Mouse (Mus musculus): ENCODE measurements at regions not wholly inside any gene's neighbourhood (a gene's known extent, or its start where the extent isn't known, plus 50 kb on each side); places are given as distances from the start of the nearest gene placed in this dataset.
A peak's percentile ranks its signal among the peaks of the same experiment; 100 is the strongest.
"Not testable (repeated sequence)": the region's sequence is repeated elsewhere in the genome, so short reads cannot be mapped to it uniquely, and the experiment has no call there.

DNA sequence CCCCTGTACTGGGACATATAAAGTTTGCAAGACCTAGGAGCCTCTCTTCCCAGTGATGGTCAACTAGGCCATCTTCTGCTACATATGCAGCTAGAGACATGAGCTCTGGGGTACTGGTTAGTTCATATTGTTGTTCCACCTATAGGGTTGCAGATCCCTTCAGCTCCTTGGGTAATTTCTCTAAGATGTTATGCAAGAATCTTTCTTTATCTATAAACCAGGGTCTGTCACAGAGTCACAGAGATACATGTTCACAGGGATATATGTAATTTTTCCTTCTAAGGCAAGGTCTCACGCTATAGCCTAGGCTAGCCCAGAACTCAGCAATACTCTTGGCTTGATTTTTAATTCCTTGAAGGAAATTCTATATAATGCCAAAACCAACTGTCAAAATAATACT, 56.9 kb downstream of the Zfp36l1 start:
- intact Hi-C loops (cut with DNase I); DNase-seq: not testable (repeated sequence)

DNA sequence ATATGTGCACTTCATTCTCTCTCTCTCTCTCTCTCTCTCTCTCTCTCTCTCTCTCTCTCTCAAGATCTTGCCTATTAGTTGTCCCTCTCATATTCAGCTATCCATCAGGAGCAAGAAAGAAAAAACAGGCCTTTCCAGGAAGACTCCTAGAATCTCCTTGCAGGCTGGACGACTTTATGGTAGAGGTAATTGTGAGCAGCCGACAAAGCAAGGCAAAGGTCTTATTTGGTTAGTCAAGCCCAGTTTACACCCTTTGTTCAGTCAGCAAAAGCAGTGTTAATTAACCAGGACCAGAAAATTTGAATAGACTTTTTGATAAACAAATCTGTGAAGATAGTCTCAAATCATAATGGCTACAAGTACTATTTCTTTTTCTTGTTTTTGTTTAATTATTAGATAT, 57.4 kb downstream of the Zfp36l1 start:
- intact Hi-C loops (cut with DNase I): no loop called here
- no peak for DNase-seq

DNA sequence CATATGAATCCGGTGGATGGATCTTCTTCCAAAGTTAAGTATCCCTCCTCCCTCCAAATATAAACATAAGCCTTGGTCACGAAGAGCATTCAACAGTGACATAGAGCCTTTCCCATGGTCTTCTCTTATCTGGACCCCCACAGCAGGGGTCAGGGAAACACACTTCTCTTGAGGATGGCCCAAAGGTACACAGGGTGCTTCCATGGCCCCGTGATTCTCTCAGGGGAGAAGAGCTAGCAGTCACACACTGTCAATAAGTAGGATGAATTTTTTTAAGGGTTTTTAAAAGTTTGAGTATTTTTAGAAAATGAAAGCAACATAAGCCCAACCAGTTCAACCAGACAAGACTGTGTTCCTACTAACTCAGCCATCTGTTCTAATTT, 58.2 kb downstream of the Zfp36l1 start:
- DNase-seq: no peak
- intact Hi-C loops (cut with DNase I): no loop called here

DNA sequence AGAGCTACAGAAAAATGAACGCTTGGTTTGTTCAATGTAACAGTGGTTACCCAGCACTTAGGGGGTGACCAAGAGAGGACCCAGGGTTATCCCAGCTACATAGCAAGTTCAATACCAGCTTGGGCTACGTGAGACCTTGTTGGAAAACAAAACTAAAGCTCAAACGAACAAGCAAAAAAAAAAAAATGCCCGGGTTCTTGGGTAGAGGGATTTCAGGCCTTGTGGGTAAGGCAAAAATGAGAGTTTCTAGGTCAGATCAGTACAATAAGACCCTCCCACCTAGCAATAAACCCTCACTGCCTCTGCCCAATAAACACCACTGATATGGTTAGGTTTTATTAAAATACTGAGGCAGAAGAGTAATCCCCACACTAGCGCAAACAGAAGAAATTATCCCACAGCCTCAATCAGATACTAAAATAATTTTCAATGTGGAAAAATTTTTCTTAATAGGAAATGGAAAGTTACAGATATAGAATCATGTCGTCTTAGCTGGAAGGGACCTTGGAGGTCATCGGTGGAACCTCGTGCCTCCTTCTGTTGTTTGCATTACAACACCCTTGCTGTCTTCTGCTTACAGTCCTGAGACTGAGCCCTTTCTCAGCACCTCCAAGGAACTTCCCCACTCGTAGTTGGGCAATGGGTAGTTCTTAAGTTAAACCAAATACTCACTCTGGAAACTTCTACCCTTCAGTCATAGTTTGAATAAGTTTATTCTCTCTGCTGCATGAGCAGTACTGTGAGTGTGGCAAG, 58.7 kb downstream of the Zfp36l1 start:
- no peak for DNase-seq
- intact Hi-C loops (cut with DNase I): no loop called here

DNA sequence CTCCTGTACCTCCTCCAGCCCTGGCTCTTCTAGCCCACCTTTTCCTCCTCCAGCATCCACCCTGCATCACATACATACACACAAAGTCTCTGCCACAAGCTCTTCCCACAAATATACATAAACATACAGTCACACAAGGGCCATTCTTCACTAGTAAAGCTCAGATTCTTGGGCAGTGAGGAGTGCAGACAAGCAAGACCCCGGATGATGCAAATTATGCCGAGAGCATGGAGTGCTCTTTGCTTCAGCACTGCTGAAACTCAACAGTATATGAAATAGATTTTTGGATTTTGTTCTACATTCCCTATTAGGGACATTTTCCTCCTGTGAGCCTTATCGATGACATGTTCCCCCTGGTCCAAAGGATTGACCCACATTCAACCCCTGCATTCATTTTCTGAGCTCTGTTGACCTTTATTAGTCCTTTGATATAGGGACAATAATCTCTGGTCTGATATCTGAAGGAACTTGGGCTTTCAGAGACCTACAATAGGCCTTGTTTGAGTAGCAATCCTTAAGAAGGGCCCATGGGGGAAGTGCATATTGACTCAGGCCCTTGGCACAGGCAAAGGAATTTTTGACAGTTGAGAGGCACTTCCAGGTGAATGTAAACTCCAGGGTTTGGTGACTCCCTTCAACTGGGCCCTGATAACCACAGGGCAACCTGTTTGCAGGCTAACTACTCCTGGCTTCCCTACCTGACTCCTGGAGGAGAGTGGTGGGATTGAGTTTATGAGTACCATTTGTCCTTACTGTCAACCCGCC, 64.4 kb downstream of the Zfp36l1 start:
- intact Hi-C loops (cut with DNase I): no loop called here

DNA sequence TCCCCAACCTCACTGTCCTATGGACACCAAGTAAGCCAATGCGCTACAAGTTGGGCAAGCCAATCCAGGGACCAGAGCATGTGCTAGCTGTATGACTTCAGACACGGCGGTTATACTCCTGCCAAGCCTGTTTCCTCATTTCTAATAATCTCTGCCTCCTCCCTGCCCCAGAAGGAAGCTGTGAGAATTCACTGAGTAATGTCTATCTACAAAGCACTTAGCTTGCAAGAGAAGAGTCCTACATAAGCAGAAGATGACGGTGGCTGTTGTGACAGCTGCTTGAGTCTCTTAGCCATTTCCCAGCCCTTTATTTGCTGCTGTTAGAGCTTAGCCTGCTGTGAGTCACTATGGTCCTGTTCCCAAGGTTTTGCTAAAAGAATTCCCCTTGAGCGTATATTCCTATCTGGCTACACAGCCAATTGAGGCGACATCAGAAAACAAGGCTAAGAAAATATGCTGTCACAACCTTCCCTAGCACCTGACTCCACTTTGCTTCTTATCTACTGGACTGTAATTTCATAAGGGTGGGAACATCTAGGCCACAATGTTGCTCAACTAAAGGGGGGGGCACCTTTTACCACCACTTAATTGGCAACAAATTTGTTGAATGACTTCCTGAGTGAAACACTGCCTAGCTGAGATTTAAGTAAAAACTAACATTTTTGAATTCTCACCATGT, 66.0 kb downstream of the Zfp36l1 start:
- intact Hi-C loops (cut with DNase I): no loop called here
- peak in 1 of 2 experiments; percentile 14 for DNase-seq

More for the DNA sequence above, 64.4 kb downstream of the Zfp36l1 start:
- no peak for DNase-seq

DNA sequence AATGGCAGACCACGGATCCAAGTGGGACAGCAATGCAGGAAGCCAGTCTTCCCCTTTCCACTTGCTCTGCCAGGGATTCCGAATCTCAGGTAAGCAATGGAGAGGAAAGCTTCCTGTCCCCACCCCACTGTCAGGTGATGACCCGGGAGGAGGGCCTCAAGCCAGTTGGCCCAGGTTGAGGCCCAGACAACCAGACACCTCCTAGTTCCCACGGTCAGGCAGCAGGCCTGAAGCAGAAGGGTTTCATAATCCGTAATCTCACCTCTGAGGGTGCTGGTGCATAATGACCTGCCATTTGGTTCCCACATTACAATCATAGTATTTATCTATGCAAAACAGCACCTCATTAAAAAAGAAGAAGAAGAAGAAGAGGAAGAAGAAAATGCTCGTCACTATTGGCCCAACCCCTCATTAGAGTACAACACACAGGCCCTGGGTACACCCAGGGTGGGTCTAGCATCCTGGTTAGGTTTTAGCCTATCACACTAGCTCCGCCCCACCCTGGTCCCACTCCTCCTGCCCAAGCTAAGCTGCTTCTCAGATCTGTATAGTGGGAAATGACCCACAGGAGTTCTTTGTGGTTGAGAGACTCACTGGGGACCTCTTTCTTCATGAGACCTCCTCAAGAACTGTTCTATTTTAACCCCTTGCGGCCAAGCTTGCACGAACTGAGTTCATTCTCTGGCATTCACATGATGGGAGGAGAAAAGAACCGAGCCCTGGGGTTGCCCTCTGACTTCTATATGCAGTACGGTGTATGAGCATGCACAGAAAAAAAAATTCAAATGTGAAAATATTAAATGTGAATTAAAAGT, 71.1 kb downstream of the Zfp36l1 start:
- no peak for DNase-seq
- intact Hi-C loops (cut with DNase I): no loop called here

DNA sequence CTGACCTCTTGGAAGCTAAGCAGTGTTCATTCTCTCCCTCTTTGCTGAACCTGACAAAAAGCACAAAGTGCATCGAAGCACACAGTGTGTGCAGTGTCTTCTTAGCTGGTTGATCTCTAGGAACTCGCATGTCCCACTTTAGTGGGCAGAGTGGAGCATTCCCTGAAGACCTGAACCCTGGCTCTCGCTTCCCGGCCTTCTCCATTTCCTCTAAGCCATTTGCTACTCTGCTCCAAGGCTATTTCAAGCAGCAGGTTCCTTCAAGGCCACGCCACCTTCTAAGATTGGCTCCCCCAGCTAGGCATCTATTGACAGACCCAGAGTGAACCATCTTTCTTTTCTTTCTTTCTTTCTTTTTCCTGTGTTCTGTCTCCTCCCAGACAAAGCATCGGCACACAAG, 71.8 kb downstream of the Zfp36l1 start:
- intact Hi-C loops (cut with DNase I): no loop called here
- DNase-seq: no peak

DNA sequence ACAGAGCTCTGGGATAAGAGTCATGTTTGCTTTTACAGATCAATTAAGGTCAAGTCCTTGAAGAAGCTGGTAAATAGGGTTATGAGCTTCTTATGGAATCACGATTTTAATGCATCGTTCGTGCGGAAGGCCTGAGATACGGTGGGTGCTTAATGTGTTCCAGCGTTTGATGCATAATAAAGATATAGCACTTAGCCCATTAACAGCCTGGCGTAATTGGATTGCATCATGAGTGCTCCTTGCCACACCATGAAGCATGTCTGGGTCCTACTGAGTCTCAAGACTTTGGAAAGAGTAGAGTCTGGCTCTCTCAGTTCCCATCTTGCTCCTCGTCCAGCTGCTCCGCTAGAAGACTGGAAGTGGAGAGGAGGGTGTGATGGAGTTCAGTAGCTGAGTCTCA, 72.6 kb downstream of the Zfp36l1 start:
- DNase-seq: no peak
- intact Hi-C loops (cut with DNase I): no loop called here

DNA sequence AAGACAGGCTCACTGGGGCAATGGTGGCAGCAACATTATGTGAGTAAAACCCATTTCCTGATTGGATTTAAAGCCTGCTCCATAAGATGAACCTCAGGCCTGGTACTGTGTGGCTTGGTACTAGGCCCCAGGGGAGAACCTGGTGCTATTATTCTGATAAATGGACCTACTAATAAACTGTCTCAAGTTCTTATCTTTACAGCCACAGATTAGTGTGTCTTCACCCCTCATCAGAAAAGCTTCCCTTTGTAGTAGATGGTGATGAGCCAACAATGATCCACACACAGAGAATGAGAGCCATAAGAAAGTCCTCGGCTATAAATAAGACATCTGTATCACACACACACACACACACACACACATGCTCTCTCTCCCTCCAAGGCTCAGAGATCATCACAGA, 73.7 kb downstream of the Zfp36l1 start:
- DNase-seq: no peak
- intact Hi-C loops (cut with DNase I): no loop called here

DNA sequence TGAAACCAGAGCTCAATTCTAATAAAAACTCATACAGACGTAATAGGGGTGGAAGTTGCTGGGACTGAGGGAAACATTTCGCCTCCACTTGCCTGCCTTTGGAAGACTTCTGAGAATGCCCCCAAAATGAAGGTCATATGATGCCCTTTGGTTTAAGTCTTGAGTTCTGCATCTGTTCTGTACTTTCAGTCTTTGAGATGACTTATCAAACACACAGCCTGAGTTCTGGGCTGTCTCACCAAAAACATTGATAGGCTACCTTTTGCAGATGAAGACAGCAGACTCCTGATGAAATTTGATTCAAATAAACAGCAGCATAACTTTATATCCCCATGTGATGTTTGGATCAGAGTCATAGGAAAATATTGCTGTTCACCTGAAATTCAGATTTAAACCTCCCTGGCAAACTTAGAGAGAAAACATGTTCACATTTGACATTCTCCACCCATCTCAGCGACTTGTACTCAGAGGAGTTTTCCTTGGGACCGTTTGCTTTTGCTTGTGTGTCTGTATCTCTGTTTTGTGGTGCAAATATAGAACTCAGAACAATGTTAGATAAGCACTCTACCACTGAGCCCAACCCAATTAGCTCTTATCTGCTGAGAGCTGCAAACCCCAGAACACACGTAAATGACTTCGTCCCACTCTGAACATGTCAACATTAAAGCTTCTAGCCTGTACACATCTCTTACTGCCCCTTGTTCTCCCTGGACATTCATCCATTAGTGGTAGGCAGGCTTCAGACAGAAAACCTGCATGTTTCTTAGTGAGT, 77.1 kb downstream of the Zfp36l1 start:
- DNase-seq: no peak
- intact Hi-C loops (cut with DNase I): no loop called here

DNA sequence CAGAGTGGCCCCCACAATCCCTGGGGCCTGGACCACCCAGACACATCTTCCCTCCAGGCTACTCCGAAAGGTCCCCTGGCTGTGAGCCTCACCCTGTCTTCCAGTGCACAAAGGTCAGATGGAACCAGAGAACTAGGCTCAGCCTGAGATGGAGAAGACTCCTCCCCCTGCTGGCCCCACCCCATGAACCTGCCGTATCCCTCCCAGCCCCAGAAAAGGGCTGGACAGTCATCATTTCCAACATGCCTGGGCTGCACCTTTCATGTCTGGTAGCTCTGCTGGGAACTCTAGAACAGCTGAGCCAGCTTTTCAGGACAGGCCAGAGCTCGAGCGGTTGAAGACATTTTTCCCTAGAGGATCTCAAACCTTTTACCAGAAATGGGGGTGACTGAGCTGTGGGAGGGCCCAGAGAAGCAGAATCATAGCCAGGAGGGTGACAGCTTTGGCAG, 77.8 kb downstream of the Zfp36l1 start:
- DNase-seq: no peak
- intact Hi-C loops (cut with DNase I): no loop called here

DNA sequence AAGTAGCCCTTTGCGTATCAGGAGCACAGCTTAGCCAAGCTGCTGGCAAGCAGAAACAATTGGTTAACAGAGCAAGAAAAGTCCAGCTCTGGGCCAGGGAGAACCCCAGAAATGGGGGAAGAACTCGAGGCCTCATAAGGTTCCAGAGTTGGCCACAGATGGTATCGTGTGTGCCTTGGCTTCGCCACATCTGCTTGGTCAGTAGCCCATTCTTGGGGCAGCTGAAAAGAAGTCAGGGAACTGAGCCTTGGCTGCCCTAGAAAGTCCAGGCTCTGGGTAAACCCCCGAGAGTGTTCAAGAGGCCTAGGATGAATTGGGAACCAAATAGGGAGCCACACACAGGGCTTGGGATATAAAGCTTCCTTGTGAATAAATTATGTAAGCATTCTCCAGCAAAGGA, 78.7 kb downstream of the Zfp36l1 start:
- intact Hi-C loops (cut with DNase I): no loop called here
- no peak for DNase-seq

DNA sequence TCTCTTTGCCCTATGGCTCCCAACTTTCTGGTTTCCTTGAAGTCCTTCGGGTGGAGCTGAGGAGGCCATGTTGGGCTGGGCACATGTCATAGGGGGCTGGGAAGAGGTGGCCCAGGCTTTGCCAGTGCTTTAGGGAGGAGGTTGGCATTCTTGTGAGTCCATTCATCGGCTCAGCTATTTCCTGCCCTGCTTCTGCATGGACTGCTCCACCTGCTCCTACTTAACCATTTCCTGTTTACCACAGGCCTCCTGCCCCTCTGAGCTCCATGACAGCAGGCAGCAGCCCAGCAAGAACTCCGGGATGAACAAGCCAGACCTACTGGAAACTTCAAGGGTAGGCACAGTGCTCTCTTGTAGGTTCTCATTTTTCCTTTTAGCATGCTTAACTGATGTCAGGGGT, 80.3 kb downstream of the Zfp36l1 start:
- intact Hi-C loops (cut with DNase I): no loop called here

DNA sequence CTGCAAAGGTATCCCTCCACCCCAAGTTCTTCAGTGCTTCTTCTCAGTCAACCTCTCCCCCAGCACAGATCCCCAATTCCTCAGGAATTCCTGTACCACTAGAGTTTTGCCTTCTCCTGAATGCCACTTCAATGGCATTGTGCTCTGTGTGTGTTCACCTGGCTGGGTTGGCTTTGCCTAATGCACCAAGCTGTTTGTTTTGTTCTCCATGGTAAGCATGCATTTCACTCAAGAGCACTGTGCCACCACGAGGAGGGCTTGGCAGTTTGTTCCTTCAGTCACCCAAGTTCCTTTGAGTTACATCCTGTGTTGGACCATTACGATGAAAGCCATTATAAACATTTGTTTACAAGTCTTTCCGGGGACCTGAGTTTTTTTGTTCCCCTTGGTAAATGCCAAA, 84.5 kb downstream of the Zfp36l1 start:
- intact Hi-C loops (cut with DNase I): no loop called here
- no peak for DNase-seq

More for the DNA sequence above, 80.3 kb downstream of the Zfp36l1 start:
- DNase-seq: no peak

DNA sequence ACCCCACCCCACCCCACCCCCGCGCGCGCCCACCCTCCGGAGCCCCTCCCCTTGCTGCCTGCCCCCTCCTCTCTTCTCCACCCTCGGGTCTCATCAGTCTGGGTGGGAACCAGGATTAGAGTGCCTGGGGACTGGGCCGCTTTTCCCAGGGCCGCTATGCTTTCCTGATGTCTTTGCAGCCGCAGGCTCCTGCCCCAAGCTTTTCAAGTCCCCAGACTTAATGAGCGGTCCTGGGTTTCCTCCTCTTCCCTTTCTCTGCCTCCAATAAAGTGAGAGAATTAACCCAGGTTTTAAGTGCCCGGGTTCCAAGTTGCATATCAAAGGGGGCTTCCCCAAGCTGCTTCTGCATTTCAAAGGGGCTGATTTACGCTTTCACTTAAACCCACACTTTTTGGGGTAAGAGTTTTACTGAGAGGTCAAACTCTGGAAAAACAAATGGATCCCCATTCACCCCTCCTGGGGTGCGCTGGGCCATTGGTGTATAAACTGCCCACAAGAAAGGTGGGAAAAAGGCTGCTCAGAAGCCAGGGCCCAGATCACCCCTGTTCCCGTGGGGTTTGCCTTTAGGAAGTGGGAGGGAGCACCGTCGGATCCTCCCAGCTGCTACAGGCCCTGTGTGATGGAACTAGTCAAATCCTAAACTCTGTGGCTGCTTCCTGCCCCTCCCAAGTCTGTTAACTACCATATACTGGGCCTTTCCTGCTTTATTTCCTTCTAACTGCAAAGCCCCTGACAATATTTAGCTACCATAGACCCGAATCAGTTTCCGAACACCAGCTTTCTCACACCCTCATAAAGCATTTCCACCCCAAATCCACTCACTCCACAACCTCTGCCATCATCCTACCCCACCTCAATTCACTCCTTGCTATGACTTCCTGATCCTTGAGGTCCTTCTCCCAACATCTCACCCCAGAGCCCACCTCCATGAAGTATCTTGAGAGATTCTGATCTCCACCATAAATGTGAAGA, 89.4 kb downstream of the Zfp36l1 start:
- intact Hi-C loops (cut with DNase I): no loop called here

DNA sequence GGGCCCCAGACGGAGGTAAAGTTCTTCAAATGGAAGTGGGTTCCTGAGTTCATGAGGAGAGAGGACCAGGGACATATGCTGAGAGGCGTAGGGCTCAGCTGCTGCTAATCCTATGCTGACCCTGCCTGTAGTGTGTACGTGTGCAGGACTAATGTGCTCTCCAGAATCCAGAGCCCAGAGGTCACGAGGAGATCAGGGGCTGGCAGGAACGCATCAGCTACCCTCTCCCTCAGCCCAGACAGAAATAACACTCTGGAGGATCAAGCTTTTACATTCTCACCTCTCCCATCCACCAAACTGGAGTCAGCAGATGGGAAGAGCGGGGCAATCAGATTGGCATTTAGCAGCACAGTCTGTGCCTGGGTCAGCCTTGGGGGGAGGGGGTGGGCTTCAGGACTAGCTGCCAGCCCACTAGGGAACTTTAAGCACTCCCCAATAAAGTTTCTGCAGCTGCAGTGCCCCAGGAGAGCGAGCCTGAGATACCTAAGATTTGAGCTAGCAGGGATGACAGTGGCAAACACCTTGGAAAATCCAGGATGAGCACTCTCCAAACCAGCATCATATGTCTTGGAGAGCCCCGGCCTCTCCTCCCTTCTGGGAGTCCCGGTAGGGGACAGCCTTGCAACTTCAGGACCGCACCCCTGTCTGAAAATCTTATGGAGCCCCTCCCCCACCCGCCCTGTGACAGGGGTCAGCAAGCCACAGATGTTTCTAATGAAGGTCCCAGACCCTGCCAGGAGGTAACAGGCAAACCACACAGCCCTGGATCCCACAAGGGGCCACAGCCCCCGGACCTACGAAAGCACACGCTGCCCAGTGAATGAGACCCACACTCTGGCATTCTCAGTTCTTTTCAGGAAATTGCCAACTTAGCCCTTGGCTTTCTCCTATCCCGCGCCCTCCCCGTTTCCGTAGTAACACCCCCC, 90.4 kb downstream of the Zfp36l1 start:
- intact Hi-C loops (cut with DNase I): no loop called here
- no peak for DNase-seq

More for the DNA sequence above, 89.4 kb downstream of the Zfp36l1 start:
- DNase-seq: no peak

DNA sequence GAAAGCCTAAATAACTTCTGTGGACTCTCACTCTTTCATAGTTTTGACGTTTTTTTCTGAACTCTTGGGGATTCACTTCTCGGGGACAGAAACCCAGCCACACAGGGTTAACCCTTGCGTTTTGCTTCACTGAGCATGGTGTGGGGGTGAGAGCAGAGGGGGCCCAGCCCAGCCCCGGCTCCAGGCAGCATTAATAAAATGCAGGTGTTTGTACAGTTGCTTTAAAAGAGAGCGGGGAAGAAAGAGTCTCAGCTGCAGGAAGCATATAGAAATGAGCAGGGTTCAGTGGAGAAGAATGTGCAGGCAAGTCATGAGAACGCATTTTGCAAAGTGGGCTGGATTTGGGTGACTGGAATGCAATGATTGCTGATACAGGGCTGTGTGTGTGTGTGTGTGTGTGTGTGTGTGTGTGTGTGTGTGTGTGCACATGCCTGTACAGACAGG, 91.8 kb downstream of the Zfp36l1 start:
- intact Hi-C loops (cut with DNase I): no loop called here
- DNase-seq: no peak
